Mouse (Mus musculus) ES-E14 (cell line): Measurements from ENCODE around the gene Slc17a9. TPM values are rescaled to one million over a fixed set of nuclear protein-coding genes. Genes with fewer than 3 reads are reported as not detected.

Experiments
- DNase-seq: peaks from one replicate; pipeline ENCODE4 v3.0.0-alpha.2; 2013; ENCODE audit warnings: low read depth, low spot score
- H3K27ac ChIP-seq: 2 replicates; pipeline ENCODE4 v1.5.1; 2012; ENCODE audit warnings: low read depth, mild to moderate bottlenecking, low read length, moderate library complexity, mixed read lengths; ENCODE audit not compliant: poor library complexity, insufficient read depth, severe bottlenecking
- H3K36me3 ChIP-seq: 2 replicates; pipeline ENCODE4 v1.6.1; 2012; ENCODE audit warnings: mild to moderate bottlenecking, low read length, moderate library complexity, mixed read lengths; ENCODE audit not compliant: control insufficient read depth, poor library complexity, insufficient read depth, severe bottlenecking
- H3K4me1 ChIP-seq, 2 experiments: fragments of 150-350 bp in 1 of 2; sonication (generic) in 1 of 2; 2 replicates each; pipeline ENCODE4 v1.6.1; 2012; ENCODE audit warnings: low read length in 2 of 2, mild to moderate bottlenecking in 1 of 2, mixed read lengths in 1 of 2; ENCODE audit not compliant: control insufficient read depth in 2 of 2, insufficient read depth in 2 of 2, poor library complexity in 1 of 2
- H3K4me3 ChIP-seq, 2 experiments: fragments of 150-350 bp in 1 of 2; sonication (generic) in 1 of 2; 2 replicates each; pipeline ENCODE4 v1.5.1; 2012; ENCODE audit warnings: low read length in 2 of 2, low read depth in 1 of 2, mild to moderate bottlenecking in 1 of 2, mixed read lengths in 1 of 2; ENCODE audit not compliant: insufficient read depth in 1 of 2, poor library complexity in 1 of 2, severe bottlenecking in 1 of 2
- H3K9ac ChIP-seq: 2 replicates; pipeline ENCODE4 v1.6.1; 2012; ENCODE audit warnings: low read depth, mild to moderate bottlenecking, low read length, mixed read lengths; ENCODE audit not compliant: poor library complexity, insufficient read depth, severe bottlenecking
- H3K9me3 ChIP-seq: fragments of 150-350 bp; sonication (generic); 2 replicates; pipeline ENCODE4 v1.6.1; 2012; ENCODE audit warnings: low read depth, mild to moderate bottlenecking, low read length; ENCODE audit not compliant: control insufficient read depth, insufficient read depth
- CHD2 ChIP-seq: IDR thresholded peaks from 2 replicates; pipeline ENCODE4 v1.6.1; 2014; ENCODE audit warnings: mild to moderate bottlenecking, low read depth, low read length, inconsistent platforms
- HCFC1 ChIP-seq: IDR thresholded peaks from 2 replicates; pipeline ENCODE4 v1.6.1; 2012; ENCODE audit warnings: low read length, inconsistent platforms, borderline replicate concordance; ENCODE audit not compliant: insufficient read depth
- MAFK ChIP-seq: IDR thresholded peaks from 2 replicates; pipeline ENCODE4 v1.6.1; 2014; ENCODE audit warnings: mild to moderate bottlenecking, low read depth, low read length, inconsistent platforms; ENCODE audit not compliant: insufficient read depth
- ZC3H11A ChIP-seq: IDR thresholded peaks from 2 replicates; pipeline ENCODE4 v1.6.1; 2012; ENCODE audit warnings: low read depth, mild to moderate bottlenecking, inconsistent platforms, low read length, borderline replicate concordance
- ZNF384 ChIP-seq: IDR thresholded peaks from 2 replicates; pipeline ENCODE4 v1.6.1; 2012; ENCODE audit warnings: low read depth, low read length, inconsistent platforms
- in situ Hi-C, 2 experiments: fragments of 600-800 bp; cut with MboI; formaldehyde crosslinking; loops; one replicate each; pipeline ENCODE4 v1.15.1; 2025; ENCODE audit warnings: low sequenced_read_pairs in 2 of 2, inconsistent platforms in 1 of 2; ENCODE audit not compliant: unreplicated experiment in 2 of 2
- total RNA-seq: library from RNA; depleted of rRNA; stranded (reverse); fragments of 300-350 nt; gene quantifications from 2 replicates; pipeline ENCODE4 v1.2.3, GENCODE M21; 2012

Gene Slc17a9
- total RNA-seq, 1 experiment: 12.0 TPM

- H3K4me1 ChIP-seq: peaks cover 5 to 11% of the 10 kb centered on the region in 2 experiments; a peak in 3 of 4 replicates
- H3K36me3 ChIP-seq: peaks cover 17% of the 10 kb centered on the region
- H3K4me3 ChIP-seq: peak overlapping the region in 1 of 2 experiments; percentile 36; a peak in 2 of 4 replicates
- peak overlapping the region; percentile 12; the same call in 1 of the 2 replicates for H3K9ac ChIP-seq
- no peak for DNase-seq
- no peaks in the 10 kb centered on the region for H3K9me3 ChIP-seq
- TF ChIP-seq MAFK (no peak), CHD2 (no peak), ZC3H11A (no peak), ZNF384 (no peak), HCFC1 (no peak)
- H3K27ac ChIP-seq: peak overlapping the region; percentile 32
- in situ Hi-C loops: no loop called here
Measured at GRCm38 (mm10) chr2:180705975-180706374, 19.1 kb upstream of the Slc17a9 start.

- H3K36me3 ChIP-seq: peaks cover 30% of the 10 kb centered on the region
- no peaks in the 10 kb centered on the region for H3K9me3 ChIP-seq
- no peak for TF ChIP-seq HCFC1
- TF ChIP-seq ZNF384: no peak
- peak; percentile 77; the same call in 1 of the 2 replicates for TF ChIP-seq CHD2
- H3K4me3 ChIP-seq: peak overlapping the region; percentile 88 to 99
- H3K27ac ChIP-seq: peak overlapping the region; percentile 100
- in situ Hi-C loops: no loop called here
- peak overlapping the region; percentile 99 for H3K9ac ChIP-seq
- peak; percentile 78 for DNase-seq
- H3K4me1 ChIP-seq: peaks cover 7 to 14% of the 10 kb centered on the region in 2 experiments
Measured at GRCm38 (mm10) chr2:180709023-180709922, 15.8 kb upstream of the Slc17a9 start.

- in situ Hi-C loops: no loop called here
- peaks cover 7 to 10% of the 10 kb centered on the region in 2 experiments for H3K4me1 ChIP-seq
- H3K4me3 ChIP-seq: peak within 1 kb of the TSS; percentile 90 to 99
- no peak for TF ChIP-seq MAFK
- TF ChIP-seq HCFC1: peak; percentile 73; the same call in 1 of the 2 replicates
- TF ChIP-seq ZNF384: no peak
- peak; percentile 95 for TF ChIP-seq CHD2
- TF ChIP-seq ZC3H11A: no peak
- H3K9me3 ChIP-seq: no peaks in the 10 kb centered on the region
- peak within 1 kb of the TSS; percentile 100 for H3K27ac ChIP-seq
- peak; percentile 89 for DNase-seq
- H3K36me3 ChIP-seq: peaks cover 30% of the 10 kb centered on the region
- H3K9ac ChIP-seq: peak within 1 kb of the TSS; percentile 99
Measured at GRCm38 (mm10) chr2:180709923-180710272, 15.2 kb upstream of the Slc17a9 start, which contains the start of the genes Dido1 and Gid8. Gene Dido1 (minus strand): TSS chr2:180709999. Gene Gid8 (plus strand): TSS chr2:180710117.

- DNase-seq: no peak
- no peak for TF ChIP-seq ZC3H11A
- no peak for TF ChIP-seq MAFK
- TF ChIP-seq CHD2: no peak
- no peak for TF ChIP-seq ZNF384
- no peak for TF ChIP-seq HCFC1
- Histone ChIP-seq H3K4me1 (peaks cover 5 to 7% of the 10 kb centered on the region in 2 experiments), H3K36me3 (peaks cover 25% of the 10 kb centered on the region), H3K4me3 (peak overlapping the region; percentile 84 to 90), H3K27ac (peak overlapping the region; percentile 97), H3K9me3 (no peaks in the 10 kb centered on the region), H3K9ac (peak overlapping the region; percentile 99)
- in situ Hi-C loops: no loop called here
Measured at GRCm38 (mm10) chr2:180710276-180711155, 14.5 kb upstream of the Slc17a9 start.
